Mouse (Mus musculus): ENCODE data around the gene Sstr4.

DNA sequence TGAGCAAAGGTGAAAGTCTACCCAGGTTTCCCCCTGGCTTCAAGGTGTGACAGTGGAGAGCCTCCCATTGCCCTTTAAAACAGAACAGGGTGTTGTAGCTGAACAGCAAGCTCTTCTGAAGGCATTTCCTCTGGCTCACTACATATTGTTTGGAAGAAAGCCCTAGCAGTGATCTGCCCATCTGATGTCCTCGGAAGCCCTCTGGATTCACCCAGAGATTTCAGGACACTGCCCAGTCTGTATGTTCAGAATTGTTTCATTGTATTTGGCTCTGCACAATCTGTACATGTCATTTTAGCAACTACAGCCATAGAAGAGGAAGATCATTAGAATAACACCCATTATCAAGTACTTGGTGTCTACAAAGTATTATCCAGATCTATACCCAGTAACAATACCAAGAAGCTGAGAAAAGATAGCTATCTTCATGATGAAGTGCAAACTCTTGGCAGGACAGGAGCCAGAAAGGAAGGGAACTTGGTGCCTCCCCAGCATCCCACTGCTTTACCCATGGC is 15.2 kb upstream of the Sstr4 start:
- TF ChIP-seq ZNF384 (IDR thresholded peaks at IDR 0.05; ENCODE audit: low read depth, low read length), result no peak
- no peak for TF ChIP-seq ZC3H11A (IDR thresholded peaks at IDR 0.05; ENCODE audit: borderline replicate concordance, low read depth, low read length)
- no peak for TF ChIP-seq HCFC1 (IDR thresholded peaks at IDR 0.05; ENCODE audit: borderline replicate concordance, insufficient read depth, low read length)
- no peak for TF ChIP-seq MAFK (IDR thresholded peaks at IDR 0.05; ENCODE audit: insufficient read depth, low read depth, low read length)
